Mouse (Mus musculus): Measurements from ENCODE around the gene Dennd2d.

GRCm38 (mm10) chr3:106526411-106526810, 44.2 kb downstream of the Dennd2d start:
- TF ChIP-seq POLR2A (IDR thresholded peaks at IDR 0.05; ENCODE audit: borderline replicate concordance, extremely low read depth, insufficient read depth, insufficient read length, poor library complexity, severe bottlenecking) (no peak), CTCF (IDR thresholded peaks at IDR 0.05; ENCODE audit: borderline replicate concordance, extremely low read depth, insufficient read depth, insufficient read length) (no peak)
